ENCODE assay signal across 30 mouse cellular contexts in genomic region chr4:44709091-44709695, GRCm38 (mm10). TPM values are rescaled to one million over a fixed set of nuclear protein-coding genes. Genes with fewer than 3 reads are reported as not detected.
A peak's percentile ranks its signal among the peaks of the same experiment; 100 is the strongest.
DNase-seq lines count a peak whose midpoint lies in the region; ATAC-seq and TF ChIP-seq lines count a peak whose summit lies in the region.
"Had no signal": no experiment of that assay in that cellular context is flagged by ENCODE, and none has a peak within 500 bp of the region (broad histone marks: within the 10 kb centered on the region; RNA-seq: fewer than 3 reads in every experiment).

No protein-coding gene starts in this region.

- DNase-seq in midbrain, embryonic 10.5 days (ENCODE audit: low spot score): no peak
- no peak for DNase-seq in midbrain, postnatal 0 days (ENCODE audit: low spot score)
- peak; percentile 51 to 57 for DNase-seq in B cell, adult 2 months
- peak in 1 of 2 experiments; percentile 61 for DNase-seq in spleen, adult 2 months (ENCODE audit: low read depth in 1 of 2, low spot score in 2 of 2)
- no peak for DNase-seq in ovary, adult 18-20 months (ENCODE audit: low spot score)
- no peak for DNase-seq in T-cell, adult 2 months (ENCODE audit: low spot score)
- DNase-seq: cerebellum, adult 9-11 months; gastrocnemius, postnatal 25 days; heart, adult 18-20 months; heart, postnatal 4 days; kidney, adult 2 months; kidney, postnatal 36 days; lung, postnatal 36 days; right cerebral cortex, postnatal 25 days; thymus, adult 18-20 months; thymus, postnatal 36 days had no signal

- no peaks in the 10 kb centered on the region for H3K36me3 ChIP-seq in midbrain, embryonic 10.5 days
- H3K36me3 ChIP-seq in midbrain, postnatal 0 days (ENCODE audit: insufficient read depth, low read length): no peaks in the 10 kb centered on the region
- peaks cover 1% of the 10 kb centered on the region; the same call in 1 of the 2 replicates for H3K36me3 ChIP-seq in spleen, adult 2 months (ENCODE audit: control insufficient read depth, insufficient read depth, low read length)
- H3K36me3 ChIP-seq: embryonic facial prominence, embryonic 13.5 days; forebrain, embryonic 10.5 days; forebrain, embryonic 15.5 days; intestine, embryonic 15.5 days; limb, embryonic 12.5 days had no signal

- no peaks in the 10 kb centered on the region for H3K9me3 ChIP-seq in midbrain, embryonic 10.5 days (replicated peaks)
- no peaks in the 10 kb centered on the region for H3K9me3 ChIP-seq in midbrain, postnatal 0 days (ENCODE audit: low read length)
- H3K9me3 ChIP-seq: embryonic facial prominence, embryonic 13.5 days; forebrain, embryonic 10.5 days; forebrain, embryonic 15.5 days; intestine, embryonic 15.5 days; limb, embryonic 12.5 days had no signal

- TF ChIP-seq POLR2A in bone marrow, adult 2 months (IDR thresholded peaks at IDR 0.05; ENCODE audit: borderline replicate concordance, control insufficient read depth, low read depth, low read length): no peak
- peak; percentile 22; the same call in 1 of the 2 replicates for TF ChIP-seq POLR2A in spleen, adult 2 months (IDR thresholded peaks at IDR 0.05; ENCODE audit: low read depth, low read length)

- TF ChIP-seq CTCF in midbrain, postnatal 0 days (IDR thresholded peaks at IDR 0.05): no peak
- TF ChIP-seq CTCF in bone marrow, adult 2 months (IDR thresholded peaks at IDR 0.05; ENCODE audit: control insufficient read depth, insufficient read depth, low read length): no peak
- no peak for TF ChIP-seq CTCF in spleen, adult 2 months (IDR thresholded peaks at IDR 0.05; ENCODE audit: extremely low read depth, insufficient read depth, insufficient read length, insufficient replicate concordance)

- H3K27ac ChIP-seq in midbrain, embryonic 10.5 days (replicated peaks): peak overlapping the region; percentile 87
- H3K27ac ChIP-seq in midbrain, postnatal 0 days (ENCODE audit: low read depth, low read length): no peak overlapping the region
- peak overlapping the region; percentile 24; the same call in 1 of the 2 replicates for H3K27ac ChIP-seq in bone marrow, adult 2 months (ENCODE audit: control insufficient read depth, insufficient read depth, low read depth, low read length, poor library complexity)
- H3K27ac ChIP-seq in spleen, adult 2 months (ENCODE audit: insufficient read depth, low read length): peak overlapping the region; percentile 94
- H3K27ac ChIP-seq: embryonic facial prominence, embryonic 13.5 days; forebrain, embryonic 10.5 days; forebrain, embryonic 15.5 days; hindbrain, postnatal 0 days; intestine, embryonic 15.5 days; layer of hippocampus, adult 2 months; left cerebral cortex, adult 2 months; limb, embryonic 12.5 days had no signal

- no peak for ATAC-seq in midbrain, postnatal 0 days (ENCODE audit: low FRiP score)
- ATAC-seq: forebrain, embryonic 15.5 days; hindbrain, postnatal 0 days; intestine, embryonic 15.5 days had no signal

- H3K27me3 ChIP-seq in midbrain, embryonic 10.5 days (ENCODE audit: low read depth, poor library complexity, severe bottlenecking): peaks cover 100% of the 10 kb centered on the region
- peaks cover 76% of the 10 kb centered on the region for H3K27me3 ChIP-seq in midbrain, postnatal 0 days (ENCODE audit: insufficient read depth, low read length)
- H3K27me3 ChIP-seq in spleen, adult 2 months (ENCODE audit: control insufficient read depth, insufficient read depth, low read length): no peaks in the 10 kb centered on the region

- no peak overlapping the region for H3K4me2 ChIP-seq in midbrain, postnatal 0 days (ENCODE audit: low read depth, low read length, poor library complexity, severe bottlenecking)
- H3K4me2 ChIP-seq: embryonic facial prominence, embryonic 13.5 days; forebrain, embryonic 15.5 days; heart, embryonic 11.5 days; intestine, embryonic 15.5 days; limb, embryonic 12.5 days had no signal

- peaks cover 72% of the 10 kb centered on the region for H3K4me1 ChIP-seq in midbrain, embryonic 10.5 days
- no peaks in the 10 kb centered on the region for H3K4me1 ChIP-seq in midbrain, postnatal 0 days (ENCODE audit: insufficient read depth, low read length)
- H3K4me1 ChIP-seq in bone marrow, adult 2 months (ENCODE audit: control insufficient read depth, insufficient read depth, low read length): no peaks in the 10 kb centered on the region; the same call in none of the 2 replicates
- peaks cover 2% of the 10 kb centered on the region for H3K4me1 ChIP-seq in spleen, adult 2 months (ENCODE audit: control insufficient read depth, insufficient read depth, insufficient read length)

- peak overlapping the region; percentile 66 for H3K4me3 ChIP-seq in midbrain, embryonic 10.5 days
- no peak overlapping the region for H3K4me3 ChIP-seq in midbrain, postnatal 0 days (ENCODE audit: low read depth, low read length)
- H3K4me3 ChIP-seq in bone marrow, adult 2 months (replicated peaks; ENCODE audit: control insufficient read depth, low read depth, low read length): peak overlapping the region; percentile 54
- peak overlapping the region; percentile 73 for H3K4me3 ChIP-seq in spleen, adult 2 months (ENCODE audit: extremely low read depth, insufficient read depth, insufficient read length)
- H3K4me3 ChIP-seq: embryonic facial prominence, embryonic 13.5 days; forebrain, embryonic 10.5 days; forebrain, embryonic 15.5 days; intestine, embryonic 15.5 days; layer of hippocampus, adult 2 months; left cerebral cortex, adult 2 months; limb, embryonic 12.5 days had no signal

- no peak overlapping the region for H3K9ac ChIP-seq in midbrain, postnatal 0 days (replicated peaks; ENCODE audit: low read length, poor library complexity, severe bottlenecking)
- H3K9ac ChIP-seq: embryonic facial prominence, embryonic 13.5 days; forebrain, embryonic 15.5 days; intestine, embryonic 15.5 days; limb, embryonic 12.5 days had no signal

RNA-seq across cellular contexts. Expression of gene Pax5, which starts 1.1 kb away (rescaled TPM):
- 6.3 and 9.1 TPM in 2 replicates for polyA plus RNA-seq in midbrain, embryonic 10.5 days (2016; fragmentation: Nextera tagmentation; extraction: Ambion mirVana)
- total RNA-seq in midbrain, postnatal 0 days (2014; rRNA removed): 46.0 and 61.3 TPM in 2 replicates
- polyA plus RNA-seq in midbrain, postnatal 0 days (2015; fragmentation: Nextera tagmentation; extraction: Ambion mirVana): 3.0 and 3.4 TPM in 2 replicates
- 18.0 and 35.6 TPM in 2 replicates for polyA plus RNA-seq in bone marrow, adult 2 months (2011; ENCODE audit: insufficient read depth, insufficient read length, low replicate concordance, missing spikeins)
- 131 and 166 TPM in 2 replicates for polyA plus RNA-seq in spleen, adult 2 months (2012; rRNA removed)
- total RNA-seq: common myeloid progenitor, adult 5-6 weeks had no signal
- polyA plus RNA-seq: embryonic facial prominence, embryonic 13.5 days; heart, embryonic 11.5 days; heart, postnatal 0 days; kidney, embryonic 16.5 days; limb, embryonic 12.5 days; lung, embryonic 16.5 days had no signal

RNA-seq across cellular contexts. Expression of gene Zcchc7, which starts 46.5 kb away (rescaled TPM):
- polyA plus RNA-seq in midbrain, embryonic 10.5 days (2016; fragmentation: Nextera tagmentation; extraction: Ambion mirVana): 22.4 and 23.6 TPM in 2 replicates
- total RNA-seq in midbrain, postnatal 0 days (2014; rRNA removed): 17.3 and 23.5 TPM in 2 replicates
- 25.5 and 34.5 TPM in 2 replicates for polyA plus RNA-seq in midbrain, postnatal 0 days (2015; fragmentation: Nextera tagmentation; extraction: Ambion mirVana)
- polyA plus RNA-seq in bone marrow, adult 2 months (2011; ENCODE audit: insufficient read depth, insufficient read length, low replicate concordance, missing spikeins): 31.5 and 43.4 TPM in 2 replicates
- polyA plus RNA-seq in spleen, adult 2 months (2012; rRNA removed): 10.1 and 13.3 TPM in 2 replicates

Comparison
In these comparisons a context has a peak if more than half of its experiments do, and no peak if none do; other contexts are left out.
1. DNase-seq: peak in B cell, adult 2 months (2 of 2); none in midbrain, embryonic 10.5 days (single experiment), midbrain, postnatal 0 days (single experiment), ovary, adult 18-20 months (single experiment) and T-cell, adult 2 months (single experiment).